Mouse (Mus musculus): ENCODE results near the gene Hivep3. TPM values are rescaled to one million over a fixed set of nuclear protein-coding genes. Genes with fewer than 3 reads are reported as not detected.

The Hivep3 gene
- polyA plus RNA-seq, 1 experiment = 23.1 TPM

DNA sequence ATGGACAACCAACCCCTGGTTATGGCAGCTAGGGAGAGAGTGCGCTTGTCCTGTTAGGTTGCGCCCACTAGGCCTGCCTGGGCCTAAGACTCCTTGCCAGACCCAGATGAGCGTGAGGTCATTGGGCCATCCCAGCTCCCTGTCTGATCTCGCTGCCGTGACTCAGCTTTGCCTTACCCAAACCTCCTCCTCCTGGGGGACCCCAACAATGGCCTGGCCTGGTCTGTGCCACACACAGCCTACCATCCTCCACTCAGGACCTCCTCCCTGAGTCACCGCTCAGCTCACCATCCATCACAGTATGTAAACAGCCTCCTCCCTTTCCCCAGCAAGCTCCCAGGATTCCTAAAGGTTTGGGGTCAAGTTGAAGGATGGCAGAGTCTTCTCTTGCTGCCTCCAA lies 418.3 kb downstream of the Hivep3 start:
- H3K4me3 ChIP-seq (replicated peaks; ENCODE audit: extremely low read depth, low read depth, low read length) = no peak overlapping the region
- DNase-seq = no peak
- TF ChIP-seq CTCF (IDR thresholded peaks at IDR 0.05; ENCODE audit: insufficient read depth, low read length) (no peak), POLR2A (IDR thresholded peaks at IDR 0.05; ENCODE audit: borderline replicate concordance, extremely low read depth, low read depth, low read length) (no peak)
- 95% methylated on average over 6 of the region's 6 CpGs for WGBS
- peaks cover 6% of the 10 kb centered on the region for H3K4me1 ChIP-seq (ENCODE audit: control insufficient read depth, insufficient read depth, low read length)

DNA sequence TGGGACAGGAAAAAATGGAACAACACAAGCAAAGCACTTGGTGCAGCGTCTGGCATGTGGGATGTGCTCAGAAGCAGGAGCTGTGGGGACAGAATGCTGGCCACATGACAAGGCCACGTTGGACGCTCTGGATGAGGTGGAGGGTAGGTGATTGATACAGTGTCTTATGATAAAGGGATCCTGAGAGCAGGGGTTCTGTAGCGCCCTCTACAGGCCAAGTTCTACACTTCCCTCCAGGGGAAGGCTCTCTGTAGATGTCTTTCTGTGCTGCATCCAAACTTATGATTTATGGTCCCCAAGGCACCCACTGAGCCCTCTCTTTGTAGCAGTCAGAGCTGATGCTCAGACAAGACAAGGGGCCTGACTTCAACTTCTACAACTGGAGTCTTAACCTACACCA lies 419.1 kb downstream of the Hivep3 start:
- Histone ChIP-seq H3K4me3 (replicated peaks; ENCODE audit: extremely low read depth, low read depth, low read length) (no peak overlapping the region), H3K4me1 (ENCODE audit: control insufficient read depth, insufficient read depth, low read length) (peaks cover 6% of the 10 kb centered on the region)
- no peak for DNase-seq
- TF ChIP-seq POLR2A (IDR thresholded peaks at IDR 0.05; ENCODE audit: borderline replicate concordance, extremely low read depth, low read depth, low read length) (no peak), CTCF (IDR thresholded peaks at IDR 0.05; ENCODE audit: insufficient read depth, low read length) (0 out of 2 replicates have a peak, but pooled peaks have one; percentile 11)
- WGBS = 65% methylated on average over 4 of the region's 4 CpGs

DNA sequence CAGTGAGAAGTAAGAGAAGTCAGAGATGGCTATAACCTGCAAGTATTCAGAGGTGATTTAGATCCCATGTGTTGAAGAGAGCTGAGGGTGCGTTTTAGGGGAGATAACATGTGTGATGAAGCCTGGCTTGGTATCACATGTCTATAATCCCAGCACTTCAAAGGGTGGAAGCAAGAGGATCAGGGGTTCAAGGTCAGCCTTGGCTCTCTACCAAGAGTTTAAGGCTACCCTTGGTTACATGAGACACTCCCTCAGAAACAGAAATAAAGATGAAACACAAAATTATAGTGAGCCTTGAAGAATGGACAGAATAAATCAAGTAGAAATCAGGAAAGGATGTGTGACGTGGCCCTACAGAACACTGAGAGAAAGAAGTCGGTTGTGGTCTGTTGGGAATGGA lies 420.2 kb downstream of the Hivep3 start:
- no peak for DNase-seq
- no peak overlapping the region for H3K4me3 ChIP-seq (replicated peaks; ENCODE audit: extremely low read depth, low read depth, low read length)
- WGBS = 82% methylated on average over 3 of the region's 3 CpGs
- peaks cover 5% of the 10 kb centered on the region for H3K4me1 ChIP-seq (ENCODE audit: control insufficient read depth, insufficient read depth, low read length)
- TF ChIP-seq CTCF (IDR thresholded peaks at IDR 0.05; ENCODE audit: insufficient read depth, low read length) (no peak), POLR2A (IDR thresholded peaks at IDR 0.05; ENCODE audit: borderline replicate concordance, extremely low read depth, low read depth, low read length) (no peak)

DNA sequence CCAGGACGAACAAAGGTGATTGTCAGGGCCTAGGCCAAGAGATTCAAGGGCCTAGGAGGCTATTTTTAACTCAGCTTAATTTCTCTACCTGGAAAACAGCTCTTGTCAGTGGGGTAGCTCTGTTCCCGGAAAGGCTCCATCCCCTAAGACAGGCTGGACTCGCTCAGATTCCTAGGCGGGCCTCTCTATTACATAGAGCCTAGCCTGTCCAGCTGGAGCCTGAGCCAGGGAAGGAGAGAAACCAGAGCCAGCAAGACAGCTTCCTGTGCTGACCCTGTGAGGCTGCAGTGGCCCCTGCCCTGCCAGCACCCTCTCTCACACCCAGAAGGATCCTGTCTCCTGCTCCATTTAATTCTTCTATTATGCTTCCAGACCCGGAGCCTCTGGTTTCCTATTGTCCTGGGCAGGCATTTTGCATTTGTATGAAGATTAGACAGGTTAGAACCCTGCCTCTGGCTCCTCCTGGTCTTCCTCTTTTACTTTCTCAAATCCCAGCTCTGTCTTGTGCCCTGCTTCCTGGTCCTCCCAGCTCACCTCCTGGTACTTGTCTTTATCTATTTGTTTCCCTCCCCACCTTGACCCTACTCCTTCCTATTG lies 425.2 kb downstream of the Hivep3 start:
- no peak for TF ChIP-seq CTCF (IDR thresholded peaks at IDR 0.05; ENCODE audit: insufficient read depth, low read length)
- TF ChIP-seq POLR2A (IDR thresholded peaks at IDR 0.05; ENCODE audit: borderline replicate concordance, extremely low read depth, low read depth, low read length) = no peak
- WGBS = 62% methylated on average over 5 of the region's 5 CpGs
- H3K4me3 ChIP-seq (replicated peaks; ENCODE audit: extremely low read depth, low read depth, low read length) = no peak overlapping the region

DNA sequence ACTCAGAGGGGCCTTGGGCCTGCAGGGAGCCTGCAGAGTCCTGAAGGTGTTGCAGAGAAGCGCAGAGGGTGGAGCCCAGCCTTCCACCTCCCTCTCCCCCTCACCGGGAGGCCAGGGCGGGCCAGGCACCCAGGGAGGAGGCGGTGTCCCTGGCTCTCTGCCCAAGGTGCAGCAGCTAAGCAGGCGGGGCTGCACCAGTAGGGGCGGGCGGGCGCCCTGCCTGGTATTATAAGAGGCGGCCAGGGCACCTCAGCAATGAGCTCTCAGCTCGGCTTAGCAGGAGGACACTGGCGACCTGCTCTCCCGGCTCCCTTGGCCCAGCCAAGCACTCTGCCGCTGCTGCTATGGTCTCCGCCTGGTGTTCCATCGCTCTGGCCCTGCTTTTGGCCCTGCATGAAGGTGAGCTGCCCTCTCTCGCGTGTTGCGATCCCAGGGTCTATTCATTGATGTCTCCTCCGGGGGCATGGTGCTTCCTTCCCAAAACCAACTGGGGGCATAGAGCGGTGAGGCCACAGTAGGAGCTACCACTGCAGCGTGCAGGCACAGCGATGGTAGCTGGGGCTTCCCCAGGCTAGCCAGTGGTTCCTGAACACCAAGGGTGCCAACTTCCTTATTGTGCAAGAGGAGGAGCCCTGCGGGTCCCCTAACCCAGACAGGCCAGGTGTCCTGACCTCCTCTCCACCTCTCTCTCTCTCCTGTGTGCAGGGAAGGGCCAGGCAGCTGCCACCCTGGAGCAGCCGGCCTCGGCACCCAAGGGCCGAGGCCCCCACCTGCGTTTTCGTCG lies 427.8 kb downstream of the Hivep3 start, which contains the start of gene Edn2:
Gene Edn2, plus strand, starts transcription at position 41 of the 784 bp plus-strand sequence.
- peak; percentile 87 for DNase-seq
- WGBS = 40% methylated on average over 29 of the region's 29 CpGs
- Histone ChIP-seq H3K4me1 (ENCODE audit: control insufficient read depth, insufficient read depth, low read length) (0 out of 2 replicates have a peak, but pooled peaks cover 5% of the 10 kb centered on the region), H3K4me3 (replicated peaks; ENCODE audit: extremely low read depth, low read depth, low read length) (peak within 1 kb of the TSS; percentile 4)
- no peak for TF ChIP-seq CTCF (IDR thresholded peaks at IDR 0.05; ENCODE audit: insufficient read depth, low read length)
- peak; percentile 53; the same call in 1 of the 2 replicates for TF ChIP-seq POLR2A (IDR thresholded peaks at IDR 0.05; ENCODE audit: borderline replicate concordance, extremely low read depth, low read depth, low read length)

More for the DNA sequence above, 425.2 kb downstream of the Hivep3 start:
- 0 out of 2 replicates have a peak, but pooled peaks cover 5% of the 10 kb centered on the region for H3K4me1 ChIP-seq (ENCODE audit: control insufficient read depth, insufficient read depth, low read length)
- DNase-seq = no peak

GRCm38 (mm10) chr4:120162586-120162985 lies 429.0 kb downstream of the Hivep3 start:
- 0 out of 2 replicates have a peak, but pooled peaks cover 5% of the 10 kb centered on the region for H3K4me1 ChIP-seq (ENCODE audit: control insufficient read depth, insufficient read depth, low read length)
- H3K4me3 ChIP-seq (replicated peaks; ENCODE audit: extremely low read depth, low read depth, low read length) = no peak overlapping the region
- TF ChIP-seq POLR2A (IDR thresholded peaks at IDR 0.05; ENCODE audit: borderline replicate concordance, extremely low read depth, low read depth, low read length) = no peak
- TF ChIP-seq CTCF (IDR thresholded peaks at IDR 0.05; ENCODE audit: insufficient read depth, low read length) = no peak
- DNase-seq = no peak
- WGBS = 70% methylated on average over 8 of the region's 8 CpGs

- TF ChIP-seq CTCF (IDR thresholded peaks at IDR 0.05; ENCODE audit: insufficient read depth, low read length) = no peak
- TF ChIP-seq POLR2A (IDR thresholded peaks at IDR 0.05; ENCODE audit: borderline replicate concordance, extremely low read depth, low read depth, low read length) = no peak
These were observed 429.7 kb downstream of the Hivep3 start for GRCm38 (mm10) chr4:120163242-120163641.

GRCm38 (mm10) chr4:120164316-120164715 lies 430.7 kb downstream of the Hivep3 start:
- Histone ChIP-seq H3K4me3 (replicated peaks; ENCODE audit: extremely low read depth, low read depth, low read length) (no peak overlapping the region), H3K4me1 (ENCODE audit: control insufficient read depth, insufficient read depth, low read length) (0 out of 2 replicates have a peak, but pooled peaks cover 5% of the 10 kb centered on the region)
- DNase-seq = no peak
- TF ChIP-seq CTCF (IDR thresholded peaks at IDR 0.05; ENCODE audit: insufficient read depth, low read length) = no peak
- TF ChIP-seq POLR2A (IDR thresholded peaks at IDR 0.05; ENCODE audit: borderline replicate concordance, extremely low read depth, low read depth, low read length) = no peak
- WGBS = 78% methylated on average over 5 of the region's 5 CpGs

More at GRCm38 (mm10) chr4:120163242-120163641, 429.7 kb downstream of the Hivep3 start:
- 22% methylated on average over 11 of the region's 11 CpGs for WGBS
- Histone ChIP-seq H3K4me3 (replicated peaks; ENCODE audit: extremely low read depth, low read depth, low read length) (no peak overlapping the region), H3K4me1 (ENCODE audit: control insufficient read depth, insufficient read depth, low read length) (0 out of 2 replicates have a peak, but pooled peaks cover 5% of the 10 kb centered on the region)
- DNase-seq = peak; percentile 48

DNA sequence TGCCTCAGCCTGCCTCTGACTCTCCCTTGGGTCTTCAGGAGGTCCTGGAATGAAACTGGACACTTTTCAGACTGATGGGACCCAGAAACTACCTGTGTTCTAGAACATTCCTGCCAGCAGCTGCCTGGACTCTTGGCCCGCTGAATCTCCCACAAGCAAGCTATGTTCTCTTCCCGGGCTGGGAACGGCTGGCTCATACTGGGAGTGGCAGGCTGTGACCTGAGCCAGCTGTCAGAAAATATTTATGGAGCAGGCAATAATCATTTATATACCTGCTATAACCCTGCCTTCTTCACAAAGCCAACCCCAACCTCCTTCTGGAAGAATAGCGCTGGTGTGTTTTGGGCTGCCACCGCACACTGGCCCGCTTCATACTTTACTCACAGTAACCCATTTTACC lies 434.2 kb downstream of the Hivep3 start:
- TF ChIP-seq CTCF (IDR thresholded peaks at IDR 0.05; ENCODE audit: insufficient read depth, low read length) = no peak
- no peak for TF ChIP-seq POLR2A (IDR thresholded peaks at IDR 0.05; ENCODE audit: borderline replicate concordance, extremely low read depth, low read depth, low read length)
- H3K4me1 ChIP-seq (ENCODE audit: control insufficient read depth, insufficient read depth, low read length) = 0 out of 2 replicates have a peak, but pooled peaks cover 5% of the 10 kb centered on the region
- H3K4me3 ChIP-seq (replicated peaks; ENCODE audit: extremely low read depth, low read depth, low read length) = no peak overlapping the region
- WGBS = 80% methylated on average over 6 of the region's 6 CpGs
- DNase-seq = no peak

Measured in lung, adult 2 months (tissue).